Mouse (Mus musculus) C3H10T1/2 (cell line): ENCODE measurements around the gene Tmem223. TPM values are rescaled to one million over a fixed set of nuclear protein-coding genes. Genes with fewer than 3 reads are reported as not detected.

ENCODE experiments used
- polyA plus RNA-seq, 2 experiments: library from polyadenylated mRNA; unstranded; fragments of >200 nt; fragmentation: generic; extraction: Trizol; gene quantifications; one replicate each; pipeline ENCODE4 v1.2.1; 2012; ENCODE audit warnings: missing spikeins in 2 of 2

Gene Tmem223
- polyA plus RNA-seq, 2 experiments, result 211 to 253 TPM

Other genes with a start within 250 kb of the Tmem223 start
- gene Slc22a8, start 179.7 kb upstream of the Tmem223 start, polyA plus RNA-seq, result not detected
- not detected for gene Slc22a6, start 153.0 kb upstream of the Tmem223 start, polyA plus RNA-seq
- gene Chrm1, start 107.2 kb upstream of the Tmem223 start, polyA plus RNA-seq, result under 1 TPM; 0.01 to 0.09 TPM
- 100 to 1,000 TPM; 109 to 260 TPM for gene Slc3a2, start 47.6 kb upstream of the Tmem223 start, polyA plus RNA-seq
- 100 to 1,000 TPM in 1 of 2 experiments, 10 to 100 TPM in 1; 60.8 to 195 TPM for gene Wdr74, start 35.2 kb upstream of the Tmem223 start, polyA plus RNA-seq
- 1 to 10 TPM; 1.5 to 1.8 TPM for gene 1700092M07Rik, start 30.3 kb upstream of the Tmem223 start, polyA plus RNA-seq
- 100 to 1,000 TPM in 1 of 2 experiments, 10 to 100 TPM in 1; 33.2 to 112 TPM for gene Stx5a, start 29.6 kb upstream of the Tmem223 start, polyA plus RNA-seq
- gene Nxf1, start 13.9 kb upstream of the Tmem223 start, polyA plus RNA-seq, result 100 to 1,000 TPM in 1 of 2 experiments, 10 to 100 TPM in 1; 63.1 to 106 TPM
- 10 to 100 TPM; 43.2 to 61.1 TPM for gene Tmem179b, start 3.5 kb downstream of the Tmem223 start, polyA plus RNA-seq
- gene Taf6l, start 15.4 kb downstream of the Tmem223 start, polyA plus RNA-seq, result 10 to 100 TPM; 24.9 to 37.5 TPM
- gene Polr2g, start 27.6 kb downstream of the Tmem223 start, polyA plus RNA-seq, result 100 to 1,000 TPM; 100 to 147 TPM
- 1 to 10 TPM; 2.6 to 5.2 TPM for gene Zbtb3, start 31.6 kb downstream of the Tmem223 start, polyA plus RNA-seq
- 10 to 100 TPM in 1 of 2 experiments, 1 to 10 TPM in 1; 1.9 to 14.9 TPM for gene Ttc9c, start 48.3 kb downstream of the Tmem223 start, polyA plus RNA-seq
- gene Hnrnpul2, start 49.0 kb downstream of the Tmem223 start, polyA plus RNA-seq, result 10 to 100 TPM in 1 of 2 experiments, 1 to 10 TPM in 1; 7.6 to 49.9 TPM
- 1 to 10 TPM in 1 of 2 experiments, under 1 TPM in 1; 0.19 to 1.1 TPM for gene AC129217.1, start 58.8 kb downstream of the Tmem223 start, polyA plus RNA-seq
- 10 to 100 TPM; 11.7 to 29.0 TPM for gene Bscl2, start 66.5 kb downstream of the Tmem223 start, polyA plus RNA-seq
- under 1 TPM; 0.04 to 0.41 TPM for gene Gng3, start 68.2 kb downstream of the Tmem223 start, polyA plus RNA-seq
- 1 to 10 TPM in 1 of 2 experiments, under 1 TPM in 1; 0.08 to 7.0 TPM for gene Lrrn4cl, start 79.8 kb downstream of the Tmem223 start, polyA plus RNA-seq
- 100 to 1,000 TPM; 240 to 270 TPM for gene Ubxn1, start 100.5 kb downstream of the Tmem223 start, polyA plus RNA-seq
- 10 to 100 TPM; 63.8 to 97.9 TPM for gene Uqcc3, start 109.9 kb downstream of the Tmem223 start, polyA plus RNA-seq
- 1 to 10 TPM; 3.4 to 3.7 TPM for gene Lbhd1, start 112.7 kb downstream of the Tmem223 start, polyA plus RNA-seq
- gene Gm49403, start 112.9 kb downstream of the Tmem223 start, polyA plus RNA-seq, result not detected
- 100 to 1,000 TPM in 1 of 2 experiments, 10 to 100 TPM in 1; 73.9 to 176 TPM for gene 1810009A15Rik, start 117.9 kb downstream of the Tmem223 start, polyA plus RNA-seq
- gene Gm49416, start 117.9 kb downstream of the Tmem223 start, polyA plus RNA-seq, result under 1 TPM in 1 of 2 experiments, not detected in 1; 0.18 TPM
- 10 to 100 TPM; 30.2 to 43.9 TPM for gene Ints5, start 122.0 kb downstream of the Tmem223 start, polyA plus RNA-seq
- 100 to 1,000 TPM in 1 of 2 experiments, 10 to 100 TPM in 1; 43.4 to 137 TPM for gene Ganab, start 127.1 kb downstream of the Tmem223 start, polyA plus RNA-seq
- 10 to 100 TPM; 56.0 to 67.8 TPM for gene B3gat3, start 149.4 kb downstream of the Tmem223 start, polyA plus RNA-seq
- gene Rom1, start 158.4 kb downstream of the Tmem223 start, polyA plus RNA-seq, result 10 to 100 TPM in 1 of 2 experiments, 1 to 10 TPM in 1; 5.9 to 12.1 TPM
- gene Eml3, start 158.6 kb downstream of the Tmem223 start, polyA plus RNA-seq, result 10 to 100 TPM; 30.0 to 62.2 TPM
- 10 to 100 TPM; 55.6 to 94.0 TPM for gene Mta2, start 170.9 kb downstream of the Tmem223 start, polyA plus RNA-seq
- gene Tut1, start 182.9 kb downstream of the Tmem223 start, polyA plus RNA-seq, result 10 to 100 TPM; 16.0 to 17.5 TPM
- 1,000 to 10,000 TPM in 1 of 2 experiments, 100 to 1,000 TPM in 1; 710 to 2,782 TPM for gene Eef1g, start 196.0 kb downstream of the Tmem223 start, polyA plus RNA-seq
- gene Ahnak, start 218.3 kb downstream of the Tmem223 start, polyA plus RNA-seq, result 100 to 1,000 TPM in 1 of 2 experiments, 10 to 100 TPM in 1; 26.0 to 103 TPM